Mouse (Mus musculus): ENCODE results near the gene Rgl3. TPM values are rescaled to one million over a fixed set of nuclear protein-coding genes. Genes with fewer than 3 reads are reported as not detected.

The Rgl3 gene
- total RNA-seq, 2 experiments from 2014 or later = 2.8 to 3.4 TPM

- intact Hi-C loops (cut with DNase I) = no loop called here
- DNase-seq = no peak
Observed at GRCm38 (mm10) chr9:21987592-21988342, 1.5 kb downstream of the Rgl3 start.

GRCm38 (mm10) chr9:21983911-21984310, 5.3 kb downstream of the Rgl3 start:
- intact Hi-C loops (cut with DNase I) = no loop called here
- no peak for DNase-seq

- intact Hi-C loops (cut with DNase I) = loop anchor here (1.0 to 5.0 kb wide), 2 partner anchors 79 to 165 kb away; no protein-coding TSS in a partner anchor
Observed at GRCm38 (mm10) chr9:21978398-21979128, 10.7 kb downstream of the Rgl3 start.

GRCm38 (mm10) chr9:21977972-21978371, 11.3 kb downstream of the Rgl3 start:
- intact Hi-C loops (cut with DNase I) = loop anchor here (1.0 to 5.0 kb wide), 2 partner anchors 79 to 165 kb away; no protein-coding TSS in a partner anchor
- peak; percentile 48 to 65 for DNase-seq

More at GRCm38 (mm10) chr9:21978398-21979128, 10.7 kb downstream of the Rgl3 start:
- no peak for DNase-seq

- intact Hi-C loops (cut with DNase I) = loop anchor here (5.0 kb wide), 1 partner anchor 80 kb away; no protein-coding TSS in a partner anchor
- no peak for DNase-seq
Observed at GRCm38 (mm10) chr9:21977331-21977730, 11.9 kb downstream of the Rgl3 start.

- intact Hi-C loops (cut with DNase I) = loop anchor here (5.0 kb wide), 1 partner anchor 81 kb away; no protein-coding TSS in a partner anchor
Observed at GRCm38 (mm10) chr9:21976626-21977175, 12.5 kb downstream of the Rgl3 start.

GRCm38 (mm10) chr9:21969304-21969703, 19.9 kb downstream of the Rgl3 start:
- DNase-seq = no peak
- intact Hi-C loops (cut with DNase I) = no loop called here

More at GRCm38 (mm10) chr9:21976626-21977175, 12.5 kb downstream of the Rgl3 start:
- DNase-seq = no peak

GRCm38 (mm10) chr9:21968883-21969282, 20.4 kb downstream of the Rgl3 start:
- intact Hi-C loops (cut with DNase I) = no loop called here
- DNase-seq = no peak

GRCm38 (mm10) chr9:21963417-21963816, 25.8 kb downstream of the Rgl3 start, which contains the start of gene Epor:
Epor (minus strand) TSS chr9:21963506.
- DNase-seq = peak; percentile 59 to 67
- intact Hi-C loops (cut with DNase I) = loop anchor here (2.0 kb wide), 1 partner anchor 39 kb away; the partner anchor contains the start of genes Ccdc151 and Prkcsh

GRCm38 (mm10) chr9:21962416-21963059, 26.7 kb downstream of the Rgl3 start:
- DNase-seq = peak; percentile 60 to 63
- intact Hi-C loops (cut with DNase I) = loop anchor here (2.0 kb wide), 1 partner anchor 40 kb away; the partner anchor contains the start of genes Ccdc151 and Prkcsh

- intact Hi-C loops (cut with DNase I) = loop anchor here (2.0 kb wide), 1 partner anchor 41 kb away; the partner anchor contains the start of genes Ccdc151 and Prkcsh
- DNase-seq = no peak
Observed at GRCm38 (mm10) chr9:21962010-21962409, 27.2 kb downstream of the Rgl3 start.

- intact Hi-C loops (cut with DNase I) = loop anchor here (2.0 kb wide), 1 partner anchor 35 kb away; the partner anchor contains the start of genes Ccdc159 and Tmem205
- DNase-seq = no peak
Observed at GRCm38 (mm10) chr9:21961366-21961980, 27.8 kb downstream of the Rgl3 start.

GRCm38 (mm10) chr9:21960558-21961208, 28.6 kb downstream of the Rgl3 start:
- intact Hi-C loops (cut with DNase I) = loop anchor here (2.0 kb wide), 1 partner anchor 34 kb away; the partner anchor contains the start of genes Ccdc159 and Tmem205
- DNase-seq = no peak

- DNase-seq = no peak
- intact Hi-C loops (cut with DNase I) = loop anchor here (2.0 kb wide), 1 partner anchor 33 kb away; the partner anchor contains the start of genes Ccdc159 and Tmem205
Observed at GRCm38 (mm10) chr9:21960135-21960534, 29.1 kb downstream of the Rgl3 start.

- intact Hi-C loops (cut with DNase I) = no loop called here
- DNase-seq = no peak
Observed at GRCm38 (mm10) chr9:21959244-21959643, 30.0 kb downstream of the Rgl3 start.

GRCm38 (mm10) chr9:21958372-21958771, 30.9 kb downstream of the Rgl3 start:
- intact Hi-C loops (cut with DNase I) = no loop called here
- no peak for DNase-seq

- intact Hi-C loops (cut with DNase I) = no loop called here
- DNase-seq = peak; percentile 99 to 100
Observed at GRCm38 (mm10) chr9:21955570-21956281, 33.5 kb downstream of the Rgl3 start, which contains the start of gene Swsap1. Swsap1 (plus strand) TSS chr9:21955755.

GRCm38 (mm10) chr9:21955225-21955569, 34.0 kb downstream of the Rgl3 start:
- intact Hi-C loops (cut with DNase I) = no loop called here
- DNase-seq = no peak
